Mouse (Mus musculus) thymus, adult 2 months (tissue): ENCODE measurements around the gene Kcnh7. TPM values are rescaled to one million over a fixed set of nuclear protein-coding genes. Genes with fewer than 3 reads are reported as not detected.

Experiments used
- DNase-seq: peaks from one replicate; pipeline ENCODE4 v3.0.0; 2021
- H3K27ac ChIP-seq: fragments of 200-500 bp; 2 replicates; pipeline ENCODE4 v1.5.1; 2012; ENCODE audit warnings: low read length, control low read depth; ENCODE audit not compliant: control insufficient read depth, insufficient read depth
- H3K27me3 ChIP-seq: fragments of 200-500 bp; 2 replicates; pipeline ENCODE4 v1.6.1; 2012; ENCODE audit warnings: mild to moderate bottlenecking, low read length, moderate library complexity, mixed read lengths; ENCODE audit not compliant: control insufficient read depth, insufficient read depth
- H3K36me3 ChIP-seq: fragments of 200-500 bp; 2 replicates; pipeline ENCODE4 v1.6.1; 2012; ENCODE audit warnings: mild to moderate bottlenecking, low read length, moderate library complexity; ENCODE audit not compliant: control insufficient read depth, insufficient read depth
- H3K4me1 ChIP-seq: fragments of 200-500 bp; replicated peaks from 2 replicates; pipeline ENCODE4 v1.6.1; 2012; ENCODE audit warnings: low read length; ENCODE audit not compliant: control insufficient read depth, insufficient read depth
- H3K4me3 ChIP-seq: fragments of 200-500 bp; 2 replicates; pipeline ENCODE4 v1.5.1; 2012; ENCODE audit warnings: mild to moderate bottlenecking, low read length, control low read depth, moderate library complexity; ENCODE audit not compliant: control insufficient read depth, insufficient read depth
- CTCF ChIP-seq: fragments of 200-500 bp; IDR thresholded peaks from 2 replicates; pipeline ENCODE4 v1.5.1; 2012; ENCODE audit warnings: mild to moderate bottlenecking, control low read depth, low read length, moderate library complexity, borderline replicate concordance; ENCODE audit not compliant: control insufficient read depth, poor library complexity, insufficient read depth; ENCODE audit errors: extremely low read depth
- POLR2A ChIP-seq: fragments of 200-500 bp; IDR thresholded peaks from 2 replicates; pipeline ENCODE4 v1.6.1; 2012; ENCODE audit warnings: mild to moderate bottlenecking, low read length, control low read depth, moderate library complexity; ENCODE audit not compliant: control insufficient read depth, poor library complexity, insufficient read depth; ENCODE audit errors: extremely low read depth
- WGBS: fragments of 180-500 bp; shearing (Covaris S2); methylation state at CpG from one replicate; pipeline ENCODE4 v1.1.7; 2018; 5-methylcytosine and 5-hydroxymethylcytosine counted together
- polyA plus RNA-seq: library from polyadenylated mRNA; depleted of rRNA; stranded (reverse); fragments of >200 nt; gene quantifications from 2 replicates; pipeline ENCODE4 v1.2.3, GENCODE M21; 2012

The Kcnh7 gene
- polyA plus RNA-seq, 1 experiment, result 0.03 TPM

DNA sequence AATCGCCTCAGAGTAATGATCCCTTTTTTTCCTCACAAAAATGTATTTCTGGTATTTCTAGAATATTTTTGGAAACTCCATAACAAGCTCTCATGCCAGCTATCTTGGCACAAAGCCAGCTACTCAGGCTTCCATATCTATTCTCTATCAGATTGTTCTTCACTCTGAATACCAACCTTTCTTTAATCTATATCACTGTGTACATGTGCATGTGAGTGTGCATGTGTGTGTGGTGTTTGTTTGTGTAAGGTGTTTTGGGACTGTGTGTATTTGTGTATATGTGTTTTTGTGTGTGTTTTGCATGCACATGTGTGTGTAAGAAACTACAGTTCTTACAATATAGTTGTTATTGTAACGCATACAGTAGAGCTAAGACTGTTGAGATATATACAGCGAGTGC, 377.2 kb downstream of the Kcnh7 start:
- DNase-seq, result no peak
- 91% methylated on average over 3 of the region's 3 CpGs for WGBS
- Histone ChIP-seq H3K4me1 (no peaks in the 10 kb centered on the region), H3K27ac (no peak overlapping the region), H3K27me3 (no peaks in the 10 kb centered on the region), H3K36me3 (no peaks in the 10 kb centered on the region), H3K4me3 (no peak overlapping the region)
- TF ChIP-seq CTCF (no peak), POLR2A (no peak)

DNA sequence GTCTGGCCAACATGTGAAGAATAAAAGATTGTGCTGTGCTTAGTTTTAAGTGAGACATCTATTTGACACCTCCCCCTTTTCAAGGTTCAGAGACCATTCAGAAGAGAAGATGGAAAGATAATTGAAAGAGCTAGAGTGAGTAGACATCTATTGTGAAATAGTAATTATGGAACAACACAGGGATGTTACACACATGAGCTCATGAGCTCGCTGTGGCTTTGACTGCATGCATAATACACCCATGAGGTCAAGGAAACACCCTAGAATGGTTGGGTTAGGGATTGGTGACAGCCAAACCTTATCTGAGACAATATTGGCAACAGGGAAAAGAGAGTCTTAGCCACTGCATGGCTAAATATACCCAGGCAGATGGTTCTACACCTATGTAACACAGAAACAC, 380.1 kb downstream of the Kcnh7 start:
- TF ChIP-seq CTCF, result no peak
- TF ChIP-seq POLR2A, result no peak
- no peak overlapping the region for H3K4me3 ChIP-seq
- no peaks in the 10 kb centered on the region for H3K27me3 ChIP-seq
- H3K4me1 ChIP-seq, result no peaks in the 10 kb centered on the region
- no peaks in the 10 kb centered on the region for H3K36me3 ChIP-seq
- no peak overlapping the region for H3K27ac ChIP-seq
- 83% methylated on average over 1 of the region's 1 CpGs for WGBS
- no peak for DNase-seq

DNA sequence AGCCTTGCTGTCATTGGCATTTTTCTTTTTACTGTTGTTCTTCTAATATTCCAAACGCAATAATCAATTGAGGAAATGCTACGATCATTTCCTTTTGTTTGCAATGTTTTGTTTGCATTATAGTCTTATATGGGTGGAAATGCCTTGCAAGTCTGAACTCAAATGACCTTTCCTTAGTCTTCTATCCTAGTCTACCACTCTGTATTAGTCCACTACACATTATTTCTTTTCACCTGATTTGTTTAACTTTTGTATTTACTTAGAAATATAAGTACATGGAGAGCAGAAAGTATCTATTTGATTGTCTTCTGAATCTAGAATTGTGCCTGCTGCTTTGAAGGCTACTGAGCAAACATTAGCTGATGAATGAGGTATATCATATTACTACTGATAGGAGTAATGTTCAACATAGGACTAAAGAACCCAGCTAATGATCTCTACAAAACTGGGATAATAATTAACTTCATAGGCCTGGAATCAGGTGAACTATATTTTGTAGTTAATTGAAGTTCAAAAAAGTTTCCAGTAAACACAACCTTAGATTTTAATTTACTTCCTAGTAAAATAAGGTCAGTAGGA, 399.5 kb downstream of the Kcnh7 start:
- no peak overlapping the region for H3K27ac ChIP-seq
- 88% methylated on average over 2 of the region's 2 CpGs for WGBS
- H3K36me3 ChIP-seq, result no peaks in the 10 kb centered on the region
- DNase-seq, result no peak
- H3K27me3 ChIP-seq, result no peaks in the 10 kb centered on the region
- no peak overlapping the region for H3K4me3 ChIP-seq
- TF ChIP-seq POLR2A, result no peak
- no peak for TF ChIP-seq CTCF
- H3K4me1 ChIP-seq, result no peaks in the 10 kb centered on the region

DNA sequence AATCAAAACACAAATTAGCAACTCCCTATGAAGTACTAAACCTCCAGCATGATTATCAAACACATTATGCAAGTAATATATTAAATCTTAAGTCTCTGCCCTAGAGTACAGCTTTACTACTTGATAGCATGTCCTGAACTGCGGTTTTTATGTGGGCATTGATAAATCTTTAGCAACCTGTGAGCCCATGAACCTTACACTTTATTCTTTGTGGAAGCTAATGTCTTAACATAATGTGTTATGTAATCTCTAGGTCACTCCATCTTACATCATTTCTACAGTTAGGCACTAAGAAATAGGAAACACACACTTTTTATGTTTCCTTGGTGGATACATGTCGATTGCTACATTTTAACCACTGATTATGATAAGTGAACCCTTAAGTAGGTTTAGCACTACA, 437.8 kb downstream of the Kcnh7 start:
- TF ChIP-seq CTCF, result no peak
- no peak for TF ChIP-seq POLR2A
- no peaks in the 10 kb centered on the region for H3K4me1 ChIP-seq
- 60% methylated on average over 2 of the region's 2 CpGs for WGBS

DNA sequence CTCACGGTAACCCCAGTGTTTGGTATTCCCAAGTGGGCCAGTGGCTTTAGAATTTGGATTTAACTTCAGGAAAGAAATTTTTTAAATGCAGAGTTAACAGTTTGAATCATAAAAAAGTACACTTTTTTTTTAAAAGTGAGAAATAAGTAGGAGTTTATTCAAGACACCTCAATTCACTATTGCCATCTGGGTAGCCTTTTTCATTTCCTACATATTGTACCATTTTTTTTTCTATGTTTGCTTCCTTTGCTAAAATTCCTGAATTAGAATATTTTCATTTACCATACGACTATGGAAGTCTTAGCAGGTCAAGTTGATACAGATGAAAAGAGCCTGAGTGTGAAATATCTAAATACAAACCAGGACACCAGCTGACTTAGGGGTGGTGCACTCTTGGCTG, 441.0 kb downstream of the Kcnh7 start:
- Histone ChIP-seq H3K27ac (no peak overlapping the region), H3K4me3 (no peak overlapping the region), H3K36me3 (no peaks in the 10 kb centered on the region), H3K27me3 (no peaks in the 10 kb centered on the region), H3K4me1 (no peaks in the 10 kb centered on the region)
- no peak for TF ChIP-seq POLR2A
- no peak for TF ChIP-seq CTCF
- 87% methylated on average over 2 of the region's 2 CpGs for WGBS
- no peak for DNase-seq

More for the DNA sequence above, 437.8 kb downstream of the Kcnh7 start:
- no peaks in the 10 kb centered on the region for H3K36me3 ChIP-seq
- DNase-seq, result no peak
- H3K27me3 ChIP-seq, result no peaks in the 10 kb centered on the region
- H3K4me3 ChIP-seq, result no peak overlapping the region
- H3K27ac ChIP-seq, result no peak overlapping the region

DNA sequence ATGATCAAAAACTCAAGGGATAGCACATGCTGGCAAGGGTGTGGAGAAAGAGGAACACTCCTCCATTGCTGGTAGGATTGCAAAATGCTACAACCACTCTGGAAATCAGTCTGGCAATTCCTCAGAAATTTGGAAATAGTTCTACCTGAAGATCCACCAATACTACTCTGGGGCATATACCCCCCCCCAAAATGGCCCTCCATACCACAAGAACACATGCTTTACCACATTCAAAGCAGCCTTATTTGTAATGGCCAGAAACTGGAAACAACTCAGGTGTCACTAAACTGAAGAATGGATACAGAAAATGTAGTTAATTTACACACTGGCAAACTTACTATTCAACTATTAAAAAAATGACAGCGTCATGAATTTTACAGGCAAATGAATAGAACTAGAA, 453.4 kb downstream of the Kcnh7 start:
- 86% methylated on average over 1 of the region's 1 CpGs for WGBS
- TF ChIP-seq POLR2A, result no peak
- TF ChIP-seq CTCF, result no peak
- no peaks in the 10 kb centered on the region for H3K4me1 ChIP-seq
- H3K27ac ChIP-seq, result no peak overlapping the region
- H3K36me3 ChIP-seq, result no peaks in the 10 kb centered on the region
- no peak for DNase-seq
- no peaks in the 10 kb centered on the region for H3K27me3 ChIP-seq
- H3K4me3 ChIP-seq, result no peak overlapping the region

DNA sequence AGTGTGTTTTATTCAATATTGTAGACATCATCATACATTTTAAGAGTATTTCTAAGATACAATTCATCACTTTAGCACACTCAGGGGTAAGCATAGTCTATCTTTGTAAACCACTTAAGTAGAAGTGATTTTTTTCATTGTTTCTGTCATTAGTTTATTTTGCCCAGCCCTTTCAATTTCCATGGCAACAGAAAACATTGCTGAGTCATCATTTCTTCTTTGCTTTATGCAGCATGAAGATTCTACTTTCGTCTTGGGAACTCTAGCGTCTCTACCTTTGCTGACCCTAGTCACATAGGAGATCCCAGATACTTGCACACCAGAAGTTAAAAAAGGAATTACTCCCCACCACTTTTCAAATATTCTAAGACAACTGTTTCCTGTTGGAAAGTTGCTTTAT, 456.4 kb downstream of the Kcnh7 start:
- Histone ChIP-seq H3K36me3 (no peaks in the 10 kb centered on the region), H3K4me3 (no peak overlapping the region), H3K27me3 (no peaks in the 10 kb centered on the region), H3K4me1 (no peaks in the 10 kb centered on the region), H3K27ac (no peak overlapping the region)
- TF ChIP-seq POLR2A, result no peak
- TF ChIP-seq CTCF, result no peak
- WGBS, result 80% methylated on average over 2 of the region's 2 CpGs
- DNase-seq, result no peak
